Mouse (Mus musculus): ENCODE results near the gene Ppp1r9a. TPM values are rescaled to one million over a fixed set of nuclear protein-coding genes. Genes with fewer than 3 reads are reported as not detected.
"Not testable (repeated sequence)": the region's sequence is repeated elsewhere in the genome, so short reads cannot be mapped to it uniquely, and the experiment has no call there.

The Ppp1r9a gene
- polyA plus RNA-seq (2015; fragmentation: Nextera tagmentation; extraction: Ambion mirVana), result 17.9 and 18.7 TPM in 2 replicates

- peak; percentile 77 for ATAC-seq (ENCODE audit: borderline replicate concordance, extremely low read depth, low FRiP score, low TSS enrichment)
- no peaks in the 10 kb centered on the region for H3K27me3 ChIP-seq
- WGBS, result under 1% methylated on average over 28 of the region's 49 CpGs
These were observed at the start of gene Ppp1r9a for GRCm38 (mm10) chr6:4902674-4903324. TSS of gene Ppp1r9a (plus strand) at chr6:4902917.

GRCm38 (mm10) chr6:4855236-4855635 lies 47.5 kb upstream of the Ppp1r9a start:
- no peaks in the 10 kb centered on the region for H3K9me3 ChIP-seq
- no peak overlapping the region for H3K27ac ChIP-seq
- no peak overlapping the region for H3K4me2 ChIP-seq
- WGBS, result 63% methylated on average over 10 of the region's 10 CpGs
- H3K9ac ChIP-seq, result no peak overlapping the region
- H3K4me3 ChIP-seq, result no peak overlapping the region
- no peaks in the 10 kb centered on the region for H3K27me3 ChIP-seq
- H3K36me3 ChIP-seq, result no peaks in the 10 kb centered on the region
- no peaks in the 10 kb centered on the region for H3K4me1 ChIP-seq
- ATAC-seq (ENCODE audit: borderline replicate concordance, extremely low read depth, low FRiP score, low TSS enrichment), result no peak

More at GRCm38 (mm10) chr6:4902674-4903324, at the start of gene Ppp1r9a:
- Histone ChIP-seq H3K4me2 (peak within 1 kb of the TSS; percentile 88), H3K4me3 (peak within 1 kb of the TSS; percentile 80), H3K9me3 (no peaks in the 10 kb centered on the region), H3K9ac (peak within 1 kb of the TSS; percentile 83), H3K36me3 (no peaks in the 10 kb centered on the region), H3K4me1 (peaks cover 20% of the 10 kb centered on the region), H3K27ac (peak within 1 kb of the TSS; percentile 92)

- no peak for ATAC-seq (ENCODE audit: borderline replicate concordance, extremely low read depth, low FRiP score, low TSS enrichment)
- H3K27me3 ChIP-seq, result no peaks in the 10 kb centered on the region
- no peak overlapping the region for H3K4me3 ChIP-seq
- no peak overlapping the region for H3K4me2 ChIP-seq
- no peaks in the 10 kb centered on the region for H3K4me1 ChIP-seq
- H3K9me3 ChIP-seq, result no peaks in the 10 kb centered on the region
- no peaks in the 10 kb centered on the region for H3K36me3 ChIP-seq
- no peak overlapping the region for H3K9ac ChIP-seq
- H3K27ac ChIP-seq, result no peak overlapping the region
- WGBS, result 94% methylated on average over 11 of the region's 11 CpGs
These were observed 45.8 kb upstream of the Ppp1r9a start for GRCm38 (mm10) chr6:4856919-4857318.

- Histone ChIP-seq H3K4me2 (no peak overlapping the region), H3K36me3 (no peaks in the 10 kb centered on the region), H3K27me3 (no peaks in the 10 kb centered on the region), H3K9me3 (no peaks in the 10 kb centered on the region), H3K9ac (no peak overlapping the region), H3K4me1 (no peaks in the 10 kb centered on the region), H3K27ac (no peak overlapping the region), H3K4me3 (no peak overlapping the region)
- no peak for ATAC-seq (ENCODE audit: borderline replicate concordance, extremely low read depth, low FRiP score, low TSS enrichment)
- WGBS, result 64% methylated on average over 3 of the region's 3 CpGs
These were observed 18.4 kb upstream of the Ppp1r9a start for GRCm38 (mm10) chr6:4884316-4884715.

- Histone ChIP-seq H3K4me2 (no peak overlapping the region), H3K9me3 (no peaks in the 10 kb centered on the region), H3K4me1 (no peaks in the 10 kb centered on the region), H3K9ac (no peak overlapping the region), H3K36me3 (no peaks in the 10 kb centered on the region), H3K27ac (no peak overlapping the region), H3K27me3 (no peaks in the 10 kb centered on the region), H3K4me3 (no peak overlapping the region)
- no peak for ATAC-seq (ENCODE audit: borderline replicate concordance, extremely low read depth, low FRiP score, low TSS enrichment)
- 75% methylated on average over 9 of the region's 9 CpGs for WGBS
These were observed 13.2 kb upstream of the Ppp1r9a start for GRCm38 (mm10) chr6:4889544-4889943.

- Histone ChIP-seq H3K9me3 (no peaks in the 10 kb centered on the region), H3K9ac (no peak overlapping the region), H3K27me3 (no peaks in the 10 kb centered on the region), H3K36me3 (no peaks in the 10 kb centered on the region), H3K4me2 (no peak overlapping the region), H3K4me3 (no peak overlapping the region), H3K4me1 (no peaks in the 10 kb centered on the region), H3K27ac (no peak overlapping the region)
- WGBS, result 38% methylated on average over 11 of the region's 11 CpGs
- no peak for ATAC-seq (ENCODE audit: borderline replicate concordance, extremely low read depth, low FRiP score, low TSS enrichment)
These were observed 10.3 kb upstream of the Ppp1r9a start for GRCm38 (mm10) chr6:4892417-4892816.

- 63% methylated on average over 12 of the region's 12 CpGs for WGBS
- ATAC-seq (ENCODE audit: borderline replicate concordance, extremely low read depth, low FRiP score, low TSS enrichment); H3K36me3 ChIP-seq: not testable (repeated sequence)
These were observed 9.4 kb upstream of the Ppp1r9a start for GRCm38 (mm10) chr6:4893312-4893711.

GRCm38 (mm10) chr6:4899906-4900305 lies 2.8 kb upstream of the Ppp1r9a start:
- Histone ChIP-seq H3K36me3 (no peaks in the 10 kb centered on the region), H3K27ac (no peak overlapping the region), H3K4me2 (no peak overlapping the region), H3K27me3 (no peaks in the 10 kb centered on the region), H3K9ac (no peak overlapping the region), H3K4me3 (no peak overlapping the region), H3K4me1 (peaks cover 15% of the 10 kb centered on the region), H3K9me3 (no peaks in the 10 kb centered on the region)
- ATAC-seq (ENCODE audit: borderline replicate concordance, extremely low read depth, low FRiP score, low TSS enrichment), result no peak
- 50% methylated on average over 6 of the region's 6 CpGs for WGBS

More at GRCm38 (mm10) chr6:4893312-4893711, 9.4 kb upstream of the Ppp1r9a start:
- H3K4me1 ChIP-seq, H3K27ac ChIP-seq, H3K27me3 ChIP-seq, H3K4me2 ChIP-seq, H3K9ac ChIP-seq, H3K9me3 ChIP-seq, H3K4me3 ChIP-seq: not testable (repeated sequence)

- H3K4me2 ChIP-seq, result peak overlapping the region; percentile 88
- ATAC-seq (ENCODE audit: borderline replicate concordance, extremely low read depth, low FRiP score, low TSS enrichment), result peak; percentile 67
- H3K4me3 ChIP-seq, result peak overlapping the region; percentile 80
- peaks cover 20% of the 10 kb centered on the region for H3K4me1 ChIP-seq
- H3K27ac ChIP-seq, result peak overlapping the region; percentile 92
- H3K36me3 ChIP-seq, result no peaks in the 10 kb centered on the region
- no peaks in the 10 kb centered on the region for H3K9me3 ChIP-seq
- WGBS, result 2% methylated on average over 55 of the region's 77 CpGs
- no peaks in the 10 kb centered on the region for H3K27me3 ChIP-seq
- peak overlapping the region; percentile 83 for H3K9ac ChIP-seq
These were observed 773 bp downstream of the Ppp1r9a start for GRCm38 (mm10) chr6:4903325-4904054.

- Histone ChIP-seq H3K4me3 (peak overlapping the region; percentile 80), H3K4me2 (peak overlapping the region; percentile 88), H3K27ac (peak overlapping the region; percentile 92), H3K9me3 (no peaks in the 10 kb centered on the region), H3K27me3 (no peaks in the 10 kb centered on the region), H3K4me1 (peaks cover 20% of the 10 kb centered on the region), H3K9ac (peak overlapping the region; percentile 83), H3K36me3 (no peaks in the 10 kb centered on the region)
- 4% methylated on average over 9 of the region's 9 CpGs for WGBS
- ATAC-seq (ENCODE audit: borderline replicate concordance, extremely low read depth, low FRiP score, low TSS enrichment), result no peak
These were observed 1.3 kb downstream of the Ppp1r9a start for GRCm38 (mm10) chr6:4904055-4904450.

GRCm38 (mm10) chr6:4910042-4910634 lies 7.4 kb downstream of the Ppp1r9a start:
- no peak overlapping the region for H3K27ac ChIP-seq
- ATAC-seq (ENCODE audit: borderline replicate concordance, extremely low read depth, low FRiP score, low TSS enrichment), result no peak
- no peak overlapping the region for H3K9ac ChIP-seq

GRCm38 (mm10) chr6:4918470-4918869 lies 15.8 kb downstream of the Ppp1r9a start:
- no peaks in the 10 kb centered on the region for H3K4me1 ChIP-seq
- H3K9me3 ChIP-seq, result no peaks in the 10 kb centered on the region
- H3K27ac ChIP-seq, result peak overlapping the region; percentile 25; the same call in 1 of the 2 replicates

More at GRCm38 (mm10) chr6:4910042-4910634, 7.4 kb downstream of the Ppp1r9a start:
- WGBS, result 68% methylated on average over 10 of the region's 10 CpGs
- Histone ChIP-seq H3K4me3 (no peak overlapping the region), H3K9me3 (no peaks in the 10 kb centered on the region), H3K36me3 (no peaks in the 10 kb centered on the region), H3K4me1 (0 out of 2 replicates have a peak, but pooled peaks cover 3% of the 10 kb centered on the region), H3K27me3 (no peaks in the 10 kb centered on the region), H3K4me2 (no peak overlapping the region)

More at GRCm38 (mm10) chr6:4918470-4918869, 15.8 kb downstream of the Ppp1r9a start:
- Histone ChIP-seq H3K36me3 (peaks cover 5% of the 10 kb centered on the region; the same call in 1 of the 2 replicates), H3K4me3 (no peak overlapping the region), H3K27me3 (no peaks in the 10 kb centered on the region), H3K9ac (no peak overlapping the region), H3K4me2 (no peak overlapping the region)
- ATAC-seq (ENCODE audit: borderline replicate concordance, extremely low read depth, low FRiP score, low TSS enrichment), result no peak
- WGBS, result 40% methylated on average over 5 of the region's 5 CpGs

Measured in lung, embryonic 15.5 days (tissue).